Mouse (Mus musculus) left cerebral cortex, postnatal 4 days (tissue): ENCODE data around the gene Prelp. TPM values are rescaled to one million over a fixed set of nuclear protein-coding genes. Genes with fewer than 3 reads are reported as not detected.

Experiments used
- DNase-seq: peaks from one replicate; pipeline ENCODE4 v3.0.0-alpha.2; 2022
- intact Hi-C: fragments of 180-260 bp; cut with DNase I; formaldehyde crosslinking; loops from one replicate; pipeline ENCODE4 v1.15.1; 2025
- total RNA-seq, 2 experiments: library from RNA; stranded (reverse); gene quantifications; 2 replicates each; pipeline ENCODE4 v1.2.3; 2021

Prelp gene
- total RNA-seq, 2 experiments from 2014 or later, result 1.9 to 2.6 TPM

DNA sequence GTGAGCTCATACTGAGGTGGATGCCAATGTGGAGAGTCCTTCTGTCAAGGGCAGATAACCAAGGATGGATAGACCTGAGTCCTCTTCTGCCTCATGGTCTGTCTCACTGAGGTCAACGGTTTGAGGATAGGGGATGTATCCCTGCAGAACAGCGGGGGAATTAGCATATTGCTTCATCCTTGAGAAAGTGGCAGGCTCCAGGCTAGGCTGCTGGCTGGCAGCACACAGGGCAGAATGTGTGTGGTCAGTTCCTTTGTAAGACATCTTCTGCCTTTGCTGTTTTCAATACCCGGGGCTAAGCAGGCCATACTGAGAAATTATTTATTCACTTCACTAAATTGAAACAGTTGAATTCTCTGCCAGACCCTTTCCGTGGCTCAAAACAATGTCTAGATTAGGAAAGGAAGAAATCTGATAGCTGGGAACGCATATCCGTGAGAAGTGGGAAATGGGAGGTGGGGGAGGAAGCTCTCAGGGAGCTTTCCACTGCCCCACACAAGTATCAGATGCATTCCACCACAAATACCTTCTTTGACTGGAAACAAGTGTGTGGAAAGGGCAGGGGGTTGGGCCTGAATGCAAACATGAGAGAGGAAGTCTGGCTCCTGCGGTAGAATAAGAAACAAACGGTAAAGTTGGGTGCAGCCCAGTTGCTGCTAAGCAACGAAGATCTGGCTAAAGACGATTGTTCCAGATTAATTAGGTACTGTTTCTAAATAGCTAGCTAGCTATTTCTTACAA, 57.8 kb downstream of the Prelp start:
- intact Hi-C loops, result no loop called here
- DNase-seq, result no peak

DNA sequence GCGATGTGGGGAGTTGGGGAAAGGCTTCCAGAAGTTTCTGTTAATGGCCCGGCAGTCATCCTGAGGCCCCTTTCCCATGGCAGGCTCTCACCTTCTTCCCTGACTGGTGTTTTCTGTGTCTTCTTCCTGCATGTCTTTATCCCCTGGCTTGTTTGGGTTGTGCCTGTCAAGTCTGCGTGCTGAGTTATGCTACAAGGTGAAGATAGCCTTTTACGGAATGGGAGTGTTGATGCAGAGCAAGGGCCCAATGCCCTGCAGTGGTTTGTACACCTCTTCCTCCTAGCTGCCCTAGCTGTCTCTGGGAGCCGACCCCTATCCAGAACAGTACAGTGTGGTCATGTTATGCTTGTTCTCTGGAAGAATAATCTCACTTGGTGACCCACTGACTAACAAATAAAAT, 60.2 kb downstream of the Prelp start:
- no peak for DNase-seq
- intact Hi-C loops, result no loop called here

Other genes with a start within 250 kb of the Prelp start
- gene Lax1, start 231.3 kb downstream of the Prelp start, total RNA-seq, result under 1 TPM; 0.16 to 0.64 TPM
- 100 to 1,000 TPM; 110 to 134 TPM for gene Atp2b4, start 120.4 kb downstream of the Prelp start, total RNA-seq
- gene Optc, start 13.4 kb downstream of the Prelp start, total RNA-seq, result 1 to 10 TPM; 2.3 to 2.7 TPM
- 10 to 100 TPM; 19.0 to 20.0 TPM for gene Fmod, start 115.8 kb upstream of the Prelp start, total RNA-seq
- gene Btg2, start 157.7 kb upstream of the Prelp start, total RNA-seq, result 1 to 10 TPM; 7.9 to 8.1 TPM
- gene Chit1, start 189.8 kb upstream of the Prelp start, total RNA-seq, result under 1 TPM; 0.48 to 0.54 TPM